Mouse (Mus musculus): Measurements from ENCODE around the gene Sgk2. TPM values are rescaled to one million over a fixed set of nuclear protein-coding genes. Genes with fewer than 3 reads are reported as not detected.
"Not testable (repeated sequence)": the region's sequence is repeated elsewhere in the genome, so short reads cannot be mapped to it uniquely, and the experiment has no call there.

Gene Sgk2
- total RNA-seq, 2 experiments from 2014 or later = 1.8 to 3.0 TPM

DNA sequence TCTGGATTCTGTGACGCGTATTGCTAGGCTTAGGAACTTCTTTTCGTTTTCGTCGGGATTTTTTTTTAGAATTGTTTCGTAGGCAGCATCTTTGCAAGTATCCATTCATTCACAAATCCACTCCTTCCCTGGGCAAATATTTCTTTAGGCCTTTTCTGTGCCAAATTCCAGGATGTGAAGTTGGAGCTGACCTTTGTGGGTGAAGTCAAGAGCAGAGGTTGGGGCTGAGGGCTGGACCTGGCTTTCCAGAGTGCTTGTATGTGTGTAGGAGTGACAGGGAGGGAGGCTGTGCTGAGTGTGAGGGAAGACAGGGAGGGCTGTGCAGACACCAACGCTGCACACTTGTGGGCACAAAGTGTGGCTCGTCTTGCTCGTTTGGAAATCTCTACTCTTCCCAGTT, 69.5 kb downstream of the Sgk2 start:
- DNase-seq (ENCODE audit: extremely low spot score in 1 of 2, low spot score in 1 of 2) = no peak

DNA sequence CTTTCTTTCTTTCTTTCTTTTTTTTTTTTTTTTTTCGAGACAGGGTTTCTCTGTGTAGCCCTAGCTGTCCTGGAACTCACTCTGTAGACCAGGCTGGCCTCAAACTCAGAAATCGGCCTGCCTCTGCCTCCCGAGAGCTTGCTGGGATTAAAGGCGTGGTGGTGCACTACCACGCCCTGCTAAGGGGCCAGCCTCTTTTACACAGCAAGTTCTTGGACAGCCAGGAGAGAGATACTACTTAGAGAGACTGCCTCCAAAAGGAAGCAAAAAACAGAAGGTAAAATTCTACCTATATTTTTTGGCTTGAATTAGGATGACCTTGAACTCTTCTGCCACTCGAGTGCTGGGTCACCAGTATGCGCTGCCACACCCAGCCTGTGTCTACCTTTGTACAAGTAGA, 71.9 kb downstream of the Sgk2 start:
- not testable (repeated sequence) for DNase-seq (ENCODE audit: extremely low spot score in 1 of 2, low spot score in 1 of 2)

DNA sequence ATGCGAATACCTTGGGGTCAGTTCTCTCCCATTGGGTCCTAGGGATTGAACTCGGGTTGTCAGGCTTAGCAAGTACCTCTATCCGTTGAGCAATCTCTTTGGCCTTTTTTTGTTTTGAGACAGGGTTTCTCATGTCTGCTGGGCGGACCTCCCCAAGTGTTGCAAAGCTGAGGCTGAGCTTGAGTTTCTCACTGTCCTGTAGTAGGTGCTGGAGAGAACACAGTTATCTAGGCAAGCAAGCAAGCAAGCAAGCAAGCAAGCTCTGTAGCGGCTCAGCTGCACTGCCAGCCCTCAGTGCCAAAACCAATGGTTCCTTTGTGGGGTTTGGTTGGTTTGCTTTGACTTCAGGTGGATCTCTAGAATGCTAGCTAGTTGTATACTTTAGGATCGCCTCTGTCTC, 73.5 kb downstream of the Sgk2 start:
- no peak for DNase-seq (ENCODE audit: extremely low spot score in 1 of 2, low spot score in 1 of 2)

DNA sequence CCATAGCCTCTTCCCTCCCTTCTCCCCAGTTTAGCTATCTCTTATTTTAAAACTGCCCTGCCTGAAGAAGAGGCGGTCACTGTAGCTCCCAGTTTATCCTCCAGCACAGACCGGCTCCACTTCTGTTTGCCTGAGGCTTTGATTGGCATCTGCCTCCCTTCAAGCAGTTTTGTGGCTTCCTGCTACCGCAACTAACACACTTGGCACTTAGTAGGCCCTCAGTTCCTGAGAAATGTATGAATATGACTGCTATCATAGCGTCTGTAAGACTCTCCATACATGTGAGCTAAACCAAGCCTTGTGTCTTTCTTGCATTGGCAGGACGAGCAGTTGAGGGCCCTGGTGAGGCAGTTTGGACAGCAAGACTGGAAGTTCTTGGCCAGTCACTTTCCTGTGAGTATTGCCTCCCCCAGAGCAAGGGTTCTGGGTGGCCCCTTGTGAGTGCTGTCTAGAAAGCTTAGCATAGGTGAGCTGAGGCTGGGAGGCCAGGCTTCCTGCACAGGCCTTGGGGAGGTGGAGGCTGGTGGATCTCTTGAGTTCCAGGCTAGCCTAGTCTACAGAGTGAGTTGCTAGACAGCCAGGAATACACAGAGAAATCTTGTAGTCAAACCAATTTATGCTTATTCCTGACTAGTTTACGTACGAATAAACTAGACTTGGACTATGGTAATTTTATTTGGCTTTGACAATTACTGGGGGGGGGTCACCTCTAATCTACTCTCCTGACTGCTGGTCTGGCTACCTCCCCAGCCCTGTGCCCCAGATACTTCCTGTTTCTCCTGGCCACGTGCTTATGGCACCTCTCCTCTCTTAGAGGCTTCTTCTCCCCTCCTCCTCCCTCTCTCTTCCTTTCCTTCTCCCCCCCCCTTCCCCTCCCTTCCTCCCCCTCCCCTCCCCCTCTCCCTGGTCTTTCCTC, 74.3 kb downstream of the Sgk2 start:
- no peak for DNase-seq (ENCODE audit: extremely low spot score in 1 of 2, low spot score in 1 of 2)

DNA sequence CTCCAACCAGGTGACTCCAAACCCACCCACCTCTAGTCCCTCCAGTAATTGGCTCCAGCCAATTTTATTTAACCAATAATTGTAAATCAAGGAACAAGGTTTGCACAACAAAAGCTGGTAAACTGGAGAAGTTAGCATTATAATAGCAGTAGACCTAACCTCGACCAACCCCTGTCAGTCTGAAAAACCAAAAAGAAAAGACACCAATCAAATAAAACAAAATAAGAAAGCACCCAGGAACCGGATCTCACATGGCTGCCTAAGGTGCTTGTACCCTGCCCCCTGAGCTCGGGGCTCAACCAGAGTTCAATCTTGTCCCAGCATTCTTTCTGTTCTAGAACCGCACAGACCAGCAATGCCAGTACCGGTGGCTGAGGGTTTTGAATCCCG, 75.0 kb downstream of the Sgk2 start:
- DNase-seq (ENCODE audit: extremely low spot score in 1 of 2, low spot score in 1 of 2) = no peak

Other genes with a start within 250 kb of the Sgk2 start
- 100 to 1,000 TPM in 1 of 2 experiments, 10 to 100 TPM in 1; 95.3 to 111 TPM for gene Srsf6, start 55.8 kb upstream of the Sgk2 start, total RNA-seq (2021)
- 10 to 100 TPM; 10.3 to 15.7 TPM for gene L3mbtl1, start 43.9 kb upstream of the Sgk2 start, total RNA-seq (2021)
- 10 to 100 TPM; 28.6 to 30.8 TPM for gene Ift52, start 30.0 kb downstream of the Sgk2 start, total RNA-seq (2021)
- 1 to 10 TPM; 1.3 to 2.1 TPM for gene Mybl2, start 67.4 kb downstream of the Sgk2 start, total RNA-seq (2021)
- gene Gtsf1l, start 100.5 kb downstream of the Sgk2 start, total RNA-seq (2021) = not detected
- gene Tox2, start 215.8 kb downstream of the Sgk2 start, total RNA-seq (2021) = 10 to 100 TPM; 23.5 to 24.3 TPM